Mouse (Mus musculus) bone marrow, adult 2 months (tissue): Measurements from ENCODE around the gene Syn3.

Experiments
- CTCF ChIP-seq: fragments of 200-500 bp; IDR thresholded peaks from 2 replicates; pipeline ENCODE4 v1.5.1; 2011; ENCODE audit warnings: low read length, control low read depth; ENCODE audit not compliant: control insufficient read depth, insufficient read depth
- POLR2A ChIP-seq: fragments of 200-500 bp; IDR thresholded peaks from 2 replicates; pipeline ENCODE4 v1.6.1; 2011; ENCODE audit warnings: low read depth, mild to moderate bottlenecking, control low read depth, low read length, borderline replicate concordance; ENCODE audit not compliant: control insufficient read depth

- TF ChIP-seq CTCF (no peak), POLR2A (no peak)
These were observed 181.1 kb downstream of the Syn3 start for GRCm38 (mm10) chr10:86317633-86318032.
